Mouse (Mus musculus): ENCODE results near the gene Wscd2.

- TF ChIP-seq CTCF (IDR thresholded peaks at IDR 0.05; ENCODE audit: low read depth) (no peak), EP300 (optimal IDR thresholded peaks at IDR 0.05) (no peak)
Observed at GRCm38 (mm10) chr5:113467765-113468164, 22.4 kb upstream of the Wscd2 start.

Measured in stomach, postnatal 0 days (tissue).